In genomic region chr4:105131756-105132314, GRCm38 (mm10) we compare ENCODE assay signal across 26 mouse cellular contexts. TPM values are rescaled to one million over a fixed set of nuclear protein-coding genes. Genes with fewer than 3 reads are reported as not detected.
"Had no signal": no experiment of that assay in that cellular context is flagged by ENCODE, and none has a peak within 500 bp of the region (broad histone marks: within the 10 kb centered on the region; RNA-seq: fewer than 3 reads in every experiment).

No protein-coding gene starts in this region.

- H3K4me2 ChIP-seq: kidney, embryonic 15.5 days; limb, embryonic 12.5 days; limb, embryonic 15.5 days; liver, embryonic 12.5 days; liver, embryonic 15.5 days; lung, embryonic 15.5 days; midbrain, embryonic 13.5 days; neural tube, embryonic 12.5 days; neural tube, embryonic 15.5 days; stomach, embryonic 15.5 days had no signal

- DNase-seq: kidney, adult 2 months; kidney, postnatal 14 days; kidney, postnatal 4 days; left cerebral cortex, postnatal 4 days; lung, adult 18-20 months; lung, postnatal 10 days; lung, postnatal 36 days; retina, postnatal 1 day; right cerebral cortex, postnatal 25 days; spleen, adult 18-20 months had no signal

- ATAC-seq: inflammation-experienced regulatory T-cells, adult 6 months; intestine, embryonic 16.5 days; liver, embryonic 12.5 days; midbrain, embryonic 13.5 days; midbrain, embryonic 16.5 days had no signal

- H3K4me1 ChIP-seq: limb, embryonic 12.5 days; liver, embryonic 12.5 days; liver, embryonic 15.5 days; megakaryocyte, embryonic 14.5 days; midbrain, embryonic 10.5 days; midbrain, embryonic 13.5 days; neural tube, embryonic 12.5 days; stomach, embryonic 15.5 days had no signal

- H3K9ac ChIP-seq: kidney, embryonic 15.5 days; limb, embryonic 12.5 days; limb, embryonic 15.5 days; liver, embryonic 12.5 days; liver, embryonic 15.5 days; lung, embryonic 15.5 days; midbrain, embryonic 13.5 days; neural tube, embryonic 12.5 days; neural tube, embryonic 15.5 days; stomach, embryonic 15.5 days had no signal

- H3K4me3 ChIP-seq: kidney, embryonic 15.5 days; limb, embryonic 12.5 days; limb, embryonic 15.5 days; liver, embryonic 12.5 days; liver, embryonic 15.5 days; lung, embryonic 15.5 days; megakaryocyte, embryonic 14.5 days; midbrain, embryonic 10.5 days; midbrain, embryonic 13.5 days; neural tube, embryonic 12.5 days; neural tube, embryonic 15.5 days; stomach, embryonic 15.5 days had no signal

- H3K27me3 ChIP-seq: kidney, embryonic 15.5 days; limb, embryonic 12.5 days; limb, embryonic 15.5 days; liver, embryonic 12.5 days; liver, embryonic 15.5 days; lung, embryonic 15.5 days; midbrain, embryonic 13.5 days; neural tube, embryonic 12.5 days; neural tube, embryonic 15.5 days; stomach, embryonic 15.5 days had no signal

- H3K36me3 ChIP-seq: kidney, embryonic 15.5 days; limb, embryonic 12.5 days; limb, embryonic 15.5 days; liver, embryonic 12.5 days; liver, embryonic 15.5 days; lung, embryonic 15.5 days; midbrain, embryonic 10.5 days; midbrain, embryonic 13.5 days; neural tube, embryonic 12.5 days; neural tube, embryonic 15.5 days; stomach, embryonic 15.5 days had no signal

- H3K27ac ChIP-seq: kidney, embryonic 15.5 days; limb, embryonic 12.5 days; limb, embryonic 15.5 days; liver, embryonic 12.5 days; liver, embryonic 15.5 days; lung, embryonic 15.5 days; midbrain, embryonic 10.5 days; midbrain, embryonic 13.5 days; neural tube, embryonic 12.5 days; neural tube, embryonic 15.5 days; stomach, embryonic 15.5 days had no signal

- H3K9me3 ChIP-seq: kidney, embryonic 15.5 days; limb, embryonic 12.5 days; limb, embryonic 15.5 days; liver, embryonic 12.5 days; liver, embryonic 15.5 days; lung, embryonic 15.5 days; midbrain, embryonic 10.5 days; midbrain, embryonic 13.5 days; neural tube, embryonic 12.5 days; neural tube, embryonic 15.5 days; stomach, embryonic 15.5 days had no signal

RNA-seq across cellular contexts. Expression of gene Prkaa2, which starts 22.1 kb away (rescaled TPM):
- total RNA-seq: monocyte, adult 5-6 weeks had no signal
- polyA plus RNA-seq: inflammation-experienced regulatory T-cells, adult 6 months had no signal
